Mouse (Mus musculus): ENCODE data around the gene Gm16181. TPM values are rescaled to one million over a fixed set of nuclear protein-coding genes. Genes with fewer than 3 reads are reported as not detected.

Gene Gm16181
- not detected for total RNA-seq (2021)
- long read RNA-seq, experiment 1 = 0 reads
- long read RNA-seq, experiment 2 = 0 reads

- Histone ChIP-seq H3K27ac (peak within 1 kb of the TSS; percentile 47; the same call in 1 of the 2 replicates), H3K4me3 (no peak within 1 kb of the TSS)
- DNase-seq (ENCODE audit: low spot score in 2 of 2) = no peak
- no peak for TF ChIP-seq CTCF (conservative IDR thresholded peaks at IDR 0.05)
These were observed at the start of gene Gm16181 for GRCm38 (mm10) chr17:35220156-35220952. Gene Gm16181 (plus strand): TSS chr17:35220834.

GRCm38 (mm10) chr17:35172445-35173234 lies 48.0 kb upstream of the Gm16181 start:
- no peak for TF ChIP-seq CTCF (conservative IDR thresholded peaks at IDR 0.05)
- no peak for DNase-seq (ENCODE audit: low spot score in 2 of 2)
- peak overlapping the region; percentile 67 for H3K27ac ChIP-seq
- H3K4me3 ChIP-seq = no peak overlapping the region; the same call in 1 of the 2 replicates

GRCm38 (mm10) chr17:35173329-35173728 lies 47.3 kb upstream of the Gm16181 start:
- no peak for TF ChIP-seq CTCF (conservative IDR thresholded peaks at IDR 0.05)
- H3K4me3 ChIP-seq = no peak overlapping the region
- H3K27ac ChIP-seq = peak overlapping the region; percentile 52
- DNase-seq (ENCODE audit: low spot score in 2 of 2) = no peak

GRCm38 (mm10) chr17:35174201-35174977 lies 46.2 kb upstream of the Gm16181 start:
- no peak for TF ChIP-seq CTCF (conservative IDR thresholded peaks at IDR 0.05)
- DNase-seq (ENCODE audit: low spot score in 2 of 2) = no peak
- Histone ChIP-seq H3K4me3 (no peak overlapping the region), H3K27ac (peak overlapping the region; percentile 52; the same call in 1 of the 2 replicates)

GRCm38 (mm10) chr17:35175382-35175781 lies 45.3 kb upstream of the Gm16181 start:
- no peak for DNase-seq (ENCODE audit: low spot score in 2 of 2)
- no peak for TF ChIP-seq CTCF (conservative IDR thresholded peaks at IDR 0.05)
- H3K27ac ChIP-seq = no peak overlapping the region
- H3K4me3 ChIP-seq = no peak overlapping the region

- H3K4me3 ChIP-seq = no peak within 1 kb of the TSS
- DNase-seq (ENCODE audit: low spot score in 2 of 2) = no peak
- H3K27ac ChIP-seq = no peak within 1 kb of the TSS
- TF ChIP-seq CTCF (conservative IDR thresholded peaks at IDR 0.05) = no peak
These were observed 44.7 kb upstream of the Gm16181 start, which contains the start of gene Aif1 for GRCm38 (mm10) chr17:35175968-35176367. Gene Aif1 (minus strand): TSS chr17:35176068.

GRCm38 (mm10) chr17:35178528-35178927 lies 42.1 kb upstream of the Gm16181 start:
- peak in 1 of 2 experiments; percentile 67 for DNase-seq (ENCODE audit: low spot score in 2 of 2)
- H3K4me3 ChIP-seq = no peak overlapping the region
- peak; percentile 94 for TF ChIP-seq CTCF (conservative IDR thresholded peaks at IDR 0.05)
- H3K27ac ChIP-seq = no peak overlapping the region

- TF ChIP-seq CTCF (conservative IDR thresholded peaks at IDR 0.05) = no peak
- no peak for DNase-seq (ENCODE audit: low spot score in 2 of 2)
- H3K4me3 ChIP-seq = no peak overlapping the region
- H3K27ac ChIP-seq = no peak overlapping the region
These were observed 40.5 kb upstream of the Gm16181 start for GRCm38 (mm10) chr17:35180093-35180492.

- no peak for TF ChIP-seq CTCF (conservative IDR thresholded peaks at IDR 0.05)
- DNase-seq (ENCODE audit: low spot score in 2 of 2) = no peak
- Histone ChIP-seq H3K27ac (0 out of 2 replicates have a peak overlapping the region, but pooled peaks have one; percentile 28), H3K4me3 (peak overlapping the region; percentile 52)
These were observed 34.7 kb upstream of the Gm16181 start for GRCm38 (mm10) chr17:35185639-35186611.

- Histone ChIP-seq H3K4me3 (peak overlapping the region; percentile 52), H3K27ac (peak overlapping the region; percentile 74; the same call in 1 of the 2 replicates)
- no peak for TF ChIP-seq CTCF (conservative IDR thresholded peaks at IDR 0.05)
- DNase-seq (ENCODE audit: low spot score in 2 of 2) = no peak
These were observed 34.0 kb upstream of the Gm16181 start for GRCm38 (mm10) chr17:35186681-35187080.

GRCm38 (mm10) chr17:35187345-35187744 lies 33.3 kb upstream of the Gm16181 start:
- no peak overlapping the region for H3K4me3 ChIP-seq
- TF ChIP-seq CTCF (conservative IDR thresholded peaks at IDR 0.05) = no peak
- no peak overlapping the region for H3K27ac ChIP-seq
- no peak for DNase-seq (ENCODE audit: low spot score in 2 of 2)

Data from layer of hippocampus, adult 2 months (tissue).